Mouse (Mus musculus) neutrophil, adult 65 days (primary cell): ENCODE results near the gene Tbc1d9b. TPM values are rescaled to one million over a fixed set of nuclear protein-coding genes. Genes with fewer than 3 reads are reported as not detected.

Experiments
- total RNA-seq: library from RNA; stranded (reverse); gene quantifications from 2 replicates; pipeline ENCODE4 v1.2.4, GENCODE M21; 2023

Tbc1d9b gene
- 53.7 and 70.4 TPM in 2 replicates for total RNA-seq

DNA sequence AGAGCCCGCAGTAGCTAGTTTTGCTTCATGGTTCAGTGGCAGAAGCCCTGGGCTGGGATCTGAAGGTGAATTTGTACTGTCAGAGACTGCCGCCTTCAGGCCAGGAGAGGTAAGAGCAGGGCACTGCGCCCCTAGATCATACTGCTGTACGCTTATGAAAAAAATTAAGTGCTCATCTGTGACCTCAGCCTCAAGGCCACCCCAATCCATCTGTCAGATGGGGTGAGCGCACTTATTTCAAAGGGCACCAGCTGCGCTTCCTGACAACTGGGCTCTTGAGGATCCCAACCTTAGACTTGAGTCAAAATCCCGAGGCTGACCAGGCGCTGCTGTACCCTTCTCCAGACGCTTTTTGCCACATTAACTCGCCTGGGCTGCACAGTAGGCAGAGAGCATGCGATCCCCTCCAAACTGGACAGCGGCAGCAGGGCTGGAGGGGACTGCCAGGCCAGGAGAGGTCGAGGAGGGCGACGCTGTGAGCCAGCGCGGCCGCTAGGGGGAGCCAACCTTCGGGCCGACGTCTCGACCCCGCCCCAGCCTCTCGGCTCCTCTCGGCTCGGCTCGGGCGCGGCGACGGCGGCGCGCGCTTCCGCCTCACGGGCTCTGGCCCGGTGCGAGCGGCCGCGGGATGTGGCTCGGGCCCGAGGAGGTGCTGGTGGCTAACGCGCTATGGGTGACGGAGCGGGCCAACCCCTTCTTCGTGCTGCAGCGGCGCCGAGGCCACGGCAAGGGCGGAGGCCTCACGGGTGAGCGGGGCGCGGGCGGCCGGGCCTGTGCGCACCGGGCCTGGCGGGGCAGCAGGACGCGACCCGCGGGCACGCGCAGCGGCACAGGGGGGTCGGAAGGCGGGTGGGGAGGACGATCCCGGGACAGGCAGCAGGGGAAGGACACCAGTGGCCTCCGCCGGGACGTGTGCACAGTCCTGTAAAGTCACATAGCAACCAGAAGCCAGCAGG lies at the start of gene Tbc1d9b:
Gene Tbc1d9b (plus strand): TSS at position 586 of the 956 bp plus-strand sequence.

DNA sequence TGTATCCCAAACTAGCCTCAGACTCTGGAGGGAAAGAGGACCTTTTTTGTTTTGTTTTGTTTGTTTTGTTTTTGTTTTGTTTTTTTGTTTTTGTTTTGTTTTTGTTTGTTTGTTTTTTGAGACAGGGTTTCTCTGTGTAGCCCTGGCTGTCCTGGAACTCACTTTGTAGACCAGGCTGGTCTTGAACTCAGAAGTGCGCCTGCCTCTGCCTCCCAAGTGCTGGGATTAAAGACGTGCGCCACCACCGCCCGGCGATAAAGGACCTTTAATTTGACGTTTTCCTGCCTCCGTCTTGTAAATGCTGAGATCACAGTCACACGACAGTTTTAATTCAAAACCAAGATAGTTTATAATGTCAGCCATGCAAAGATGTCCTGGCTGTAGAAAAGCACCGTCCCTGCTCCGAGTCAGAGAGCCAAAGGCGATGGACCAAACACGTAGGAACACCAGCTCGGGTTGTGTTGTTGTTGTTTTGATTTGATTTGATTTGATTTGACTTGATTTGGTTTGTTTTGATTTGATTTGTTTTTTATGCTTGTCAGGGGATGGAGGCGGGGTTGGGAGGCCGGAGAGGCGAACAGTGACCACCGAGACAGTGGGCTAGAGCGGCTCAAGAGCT lies 43.0 kb downstream of the Tbc1d9b start, which contains the start of gene Mrnip:
Gene Mrnip (plus strand): TSS at position 334 of the 619 bp plus-strand sequence.

DNA sequence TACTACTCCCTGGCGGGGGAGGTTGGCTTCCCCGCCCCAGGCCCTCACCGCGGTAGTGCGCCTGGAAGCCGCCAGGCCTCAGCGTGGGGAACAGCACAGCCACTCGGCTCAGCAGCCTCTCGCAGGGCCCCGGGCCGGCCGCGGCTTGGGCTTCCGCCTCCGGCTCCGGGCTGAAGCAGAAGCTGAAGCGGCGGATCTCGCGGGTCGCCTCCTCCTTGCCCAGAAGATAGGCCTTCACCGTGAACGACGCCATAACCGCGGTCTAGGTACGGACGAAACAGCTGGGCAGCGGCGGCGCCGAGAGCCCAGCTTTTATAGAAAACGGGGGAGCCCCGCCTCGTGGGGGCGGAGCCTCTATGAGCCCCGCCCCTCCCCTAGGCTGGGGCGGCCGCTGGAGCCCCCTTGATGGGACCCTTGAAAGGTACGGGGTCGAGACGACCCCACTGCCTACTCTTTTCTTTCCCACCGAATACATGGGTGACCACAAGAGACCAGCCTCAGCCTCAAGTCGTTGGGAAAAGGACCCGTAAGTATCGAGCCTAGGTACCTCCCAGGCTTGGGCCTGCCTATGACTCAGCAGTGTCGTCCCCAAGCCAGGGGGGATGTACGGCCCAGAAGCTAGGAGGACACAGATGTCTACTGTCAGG lies 79.4 kb downstream of the Tbc1d9b start, which contains the start of the genes Sqstm1 and Mgat4b:
Gene Sqstm1 (minus strand): TSS at position 323 of the 647 bp plus-strand sequence.
Gene Mgat4b (plus strand): TSS at position 386 of the 647 bp plus-strand sequence.

Other genes with a start within 250 kb of the Tbc1d9b start
- gene Rasgef1c, start 229.6 kb upstream of the Tbc1d9b start, total RNA-seq, result not detected in 2 replicates
- gene Rnf130, start 106.0 kb upstream of the Tbc1d9b start, total RNA-seq, result 253 and 255 TPM in 2 replicates
- 1.6 and 3.4 TPM in 2 replicates for gene Mrnip, start 43.0 kb downstream of the Tbc1d9b start, total RNA-seq
- 534 and 554 TPM in 2 replicates for gene Sqstm1, start 79.4 kb downstream of the Tbc1d9b start, total RNA-seq
- 15.5 and 18.6 TPM in 2 replicates for gene Mgat4b, start 79.5 kb downstream of the Tbc1d9b start, total RNA-seq
- not detected in 2 replicates for gene Ltc4s, start 107.2 kb downstream of the Tbc1d9b start, total RNA-seq
- 47.0 TPM in 2 replicates for gene Maml1, start 160.9 kb downstream of the Tbc1d9b start, total RNA-seq
- gene Canx, start 194.3 kb downstream of the Tbc1d9b start, total RNA-seq, result 129 and 163 TPM in 2 replicates
- not detected in 2 replicates for gene Cby3, start 223.1 kb downstream of the Tbc1d9b start, total RNA-seq
- gene Hnrnph1, start 245.6 kb downstream of the Tbc1d9b start, total RNA-seq, result 524 and 723 TPM in 2 replicates